Mouse (Mus musculus) ES-E14 (cell line): Measurements from ENCODE around the gene Stk24. TPM values are rescaled to one million over a fixed set of nuclear protein-coding genes. Genes with fewer than 3 reads are reported as not detected.

Experiments used
- DNase-seq: peaks from one replicate; pipeline ENCODE4 v3.0.0-alpha.2; 2013; ENCODE audit warnings: low read depth, low spot score
- H3K27ac ChIP-seq: 2 replicates; pipeline ENCODE4 v1.5.1; 2012; ENCODE audit warnings: low read depth, mild to moderate bottlenecking, low read length, moderate library complexity, mixed read lengths; ENCODE audit not compliant: poor library complexity, insufficient read depth, severe bottlenecking
- H3K36me3 ChIP-seq: 2 replicates; pipeline ENCODE4 v1.6.1; 2012; ENCODE audit warnings: mild to moderate bottlenecking, low read length, moderate library complexity, mixed read lengths; ENCODE audit not compliant: control insufficient read depth, poor library complexity, insufficient read depth, severe bottlenecking
- H3K4me1 ChIP-seq, 2 experiments: fragments of 150-350 bp in 1 of 2; sonication (generic) in 1 of 2; 2 replicates each; pipeline ENCODE4 v1.6.1; 2012; ENCODE audit warnings: low read length in 2 of 2, mild to moderate bottlenecking in 1 of 2, mixed read lengths in 1 of 2; ENCODE audit not compliant: control insufficient read depth in 2 of 2, insufficient read depth in 2 of 2, poor library complexity in 1 of 2
- H3K4me3 ChIP-seq, 2 experiments: fragments of 150-350 bp in 1 of 2; sonication (generic) in 1 of 2; 2 replicates each; pipeline ENCODE4 v1.5.1; 2012; ENCODE audit warnings: low read length in 2 of 2, low read depth in 1 of 2, mild to moderate bottlenecking in 1 of 2, mixed read lengths in 1 of 2; ENCODE audit not compliant: insufficient read depth in 1 of 2, poor library complexity in 1 of 2, severe bottlenecking in 1 of 2
- H3K9ac ChIP-seq: 2 replicates; pipeline ENCODE4 v1.6.1; 2012; ENCODE audit warnings: low read depth, mild to moderate bottlenecking, low read length, mixed read lengths; ENCODE audit not compliant: poor library complexity, insufficient read depth, severe bottlenecking
- H3K9me3 ChIP-seq: fragments of 150-350 bp; sonication (generic); 2 replicates; pipeline ENCODE4 v1.6.1; 2012; ENCODE audit warnings: low read depth, mild to moderate bottlenecking, low read length; ENCODE audit not compliant: control insufficient read depth, insufficient read depth
- CHD2 ChIP-seq: IDR thresholded peaks from 2 replicates; pipeline ENCODE4 v1.6.1; 2014; ENCODE audit warnings: mild to moderate bottlenecking, low read depth, low read length, inconsistent platforms
- HCFC1 ChIP-seq: IDR thresholded peaks from 2 replicates; pipeline ENCODE4 v1.6.1; 2012; ENCODE audit warnings: low read length, inconsistent platforms, borderline replicate concordance; ENCODE audit not compliant: insufficient read depth
- MAFK ChIP-seq: IDR thresholded peaks from 2 replicates; pipeline ENCODE4 v1.6.1; 2014; ENCODE audit warnings: mild to moderate bottlenecking, low read depth, low read length, inconsistent platforms; ENCODE audit not compliant: insufficient read depth
- ZC3H11A ChIP-seq: IDR thresholded peaks from 2 replicates; pipeline ENCODE4 v1.6.1; 2012; ENCODE audit warnings: low read depth, mild to moderate bottlenecking, inconsistent platforms, low read length, borderline replicate concordance
- ZNF384 ChIP-seq: IDR thresholded peaks from 2 replicates; pipeline ENCODE4 v1.6.1; 2012; ENCODE audit warnings: low read depth, low read length, inconsistent platforms
- in situ Hi-C, 2 experiments: fragments of 600-800 bp; cut with MboI; formaldehyde crosslinking; loops; one replicate each; pipeline ENCODE4 v1.15.1; 2025; ENCODE audit warnings: low sequenced_read_pairs in 2 of 2, inconsistent platforms in 1 of 2; ENCODE audit not compliant: unreplicated experiment in 2 of 2
- total RNA-seq: library from RNA; depleted of rRNA; stranded (reverse); fragments of 300-350 nt; gene quantifications from 2 replicates; pipeline ENCODE4 v1.2.3, GENCODE M21; 2012

The Stk24 gene
- total RNA-seq, 1 experiment: 21.2 TPM

GRCm38 (mm10) chr14:121391927-121392326 is 12.1 kb upstream of the Stk24 start:
- TF ChIP-seq HCFC1: no peak
- TF ChIP-seq ZNF384: no peak
- no peak for TF ChIP-seq CHD2
- no peak for TF ChIP-seq ZC3H11A
- no peak for TF ChIP-seq MAFK
- Histone ChIP-seq H3K4me1 (no peaks in the 10 kb centered on the region), H3K9ac (no peak overlapping the region), H3K9me3 (peaks cover 7% of the 10 kb centered on the region; the same call in 1 of the 2 replicates), H3K27ac (no peak overlapping the region), H3K4me3 (no peak overlapping the region), H3K36me3 (no peaks in the 10 kb centered on the region)
- no peak for DNase-seq
- in situ Hi-C loops: no loop called here

GRCm38 (mm10) chr14:121387760-121388159 is 7.9 kb upstream of the Stk24 start:
- H3K9me3 ChIP-seq: peaks cover 7% of the 10 kb centered on the region; the same call in 1 of the 2 replicates
- no peak overlapping the region for H3K27ac ChIP-seq
- DNase-seq: no peak
- TF ChIP-seq ZC3H11A: no peak
- no peak for TF ChIP-seq HCFC1
- TF ChIP-seq CHD2: no peak
- no peak for TF ChIP-seq ZNF384
- no peak for TF ChIP-seq MAFK
- H3K36me3 ChIP-seq: no peaks in the 10 kb centered on the region
- H3K9ac ChIP-seq: no peak overlapping the region
- in situ Hi-C loops: no loop called here
- no peak overlapping the region for H3K4me3 ChIP-seq
- H3K4me1 ChIP-seq: no peaks in the 10 kb centered on the region

DNA sequence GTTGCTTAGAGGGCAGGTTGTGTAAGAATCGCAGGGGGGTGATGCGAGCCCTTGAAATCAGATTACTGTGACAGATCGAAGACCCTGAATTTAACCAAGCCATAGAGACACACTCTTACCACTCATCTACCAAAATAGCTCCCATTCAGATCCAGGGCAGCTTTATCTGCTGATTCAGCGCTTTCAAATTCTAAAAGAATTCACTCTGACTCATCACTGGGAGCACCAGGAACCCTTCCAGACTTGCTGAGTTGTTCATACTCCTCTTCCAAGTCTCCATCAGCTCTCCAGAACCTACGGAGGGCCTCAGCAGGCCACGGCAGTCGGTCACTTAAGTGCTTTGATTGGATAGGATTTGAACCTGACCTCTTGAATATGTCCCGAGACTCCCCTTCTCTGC is 5.6 kb upstream of the Stk24 start:
- in situ Hi-C loops: no loop called here
- no peak for TF ChIP-seq ZC3H11A
- TF ChIP-seq MAFK: peak; percentile 95
- TF ChIP-seq HCFC1: no peak
- no peak for TF ChIP-seq ZNF384
- no peak for TF ChIP-seq CHD2
- no peaks in the 10 kb centered on the region for H3K36me3 ChIP-seq
- no peaks in the 10 kb centered on the region; a peak in 1 of 4 replicates for H3K4me1 ChIP-seq
- no peak overlapping the region for H3K9ac ChIP-seq
- DNase-seq: no peak
- peaks cover 7% of the 10 kb centered on the region; the same call in 1 of the 2 replicates for H3K9me3 ChIP-seq
- no peak overlapping the region for H3K4me3 ChIP-seq
- H3K27ac ChIP-seq: no peak overlapping the region

- H3K36me3 ChIP-seq: no peaks in the 10 kb centered on the region
- H3K4me1 ChIP-seq: peaks cover 0 to 3% of the 10 kb centered on the region in 2 experiments; a peak in 2 of 4 replicates
- no peak for TF ChIP-seq CHD2
- no peak for TF ChIP-seq MAFK
- no peak for TF ChIP-seq ZNF384
- no peak for TF ChIP-seq HCFC1
- no peak for TF ChIP-seq ZC3H11A
- no peak overlapping the region for H3K9ac ChIP-seq
- in situ Hi-C loops: no loop called here
- H3K27ac ChIP-seq: no peak overlapping the region
- no peak overlapping the region for H3K4me3 ChIP-seq
- no peak for DNase-seq
- peaks cover 7% of the 10 kb centered on the region; the same call in 1 of the 2 replicates for H3K9me3 ChIP-seq
These were observed 4.0 kb upstream of the Stk24 start for GRCm38 (mm10) chr14:121383801-121384200.
